Mouse (Mus musculus): Measurements from ENCODE around the gene Slc5a4b. TPM values are rescaled to one million over a fixed set of nuclear protein-coding genes. Genes with fewer than 3 reads are reported as not detected.

Slc5a4b gene
- polyA plus RNA-seq (2015; fragmentation: Nextera tagmentation; extraction: Ambion mirVana): not detected in 2 replicates

GRCm38 (mm10) chr10:76110861-76111260 is at the start of gene Slc5a4b:
Gene Slc5a4b, minus strand, starts transcription at chr10:76110961.

GRCm38 (mm10) chr10:76147278-76147677 is 36.5 kb upstream of the Slc5a4b start, which contains the start of gene Slc5a4a:
Gene Slc5a4a, plus strand, starts transcription at chr10:76147451.

GRCm38 (mm10) chr10:76032402-76033118 is 78.2 kb downstream of the Slc5a4b start, which contains the start of gene Zfp280b:
Gene Zfp280b, plus strand, starts transcription at chr10:76032650.

Other genes with a start within 250 kb of the Slc5a4b start
- 0.67 and 1.0 TPM in 2 replicates for gene Derl3, start 217.5 kb downstream of the Slc5a4b start, polyA plus RNA-seq (2015; fragmentation: Nextera tagmentation; extraction: Ambion mirVana)
- 64.1 and 66.6 TPM in 2 replicates for gene Smarcb1, start 189.3 kb downstream of the Slc5a4b start, polyA plus RNA-seq (2015; fragmentation: Nextera tagmentation; extraction: Ambion mirVana)
- 83.0 and 91.7 TPM in 2 replicates for gene Chchd10, start 177.8 kb downstream of the Slc5a4b start, polyA plus RNA-seq (2015; fragmentation: Nextera tagmentation; extraction: Ambion mirVana)
- 9.6 and 12.3 TPM in 2 replicates for gene Mmp11, start 174.5 kb downstream of the Slc5a4b start, polyA plus RNA-seq (2015; fragmentation: Nextera tagmentation; extraction: Ambion mirVana)
- gene Gm867, start 170.3 kb downstream of the Slc5a4b start, polyA plus RNA-seq (2015; fragmentation: Nextera tagmentation; extraction: Ambion mirVana): 15.8 and 17.8 TPM in 2 replicates
- 41.2 and 56.8 TPM in 2 replicates for gene Vpreb3, start 167.9 kb downstream of the Slc5a4b start, polyA plus RNA-seq (2015; fragmentation: Nextera tagmentation; extraction: Ambion mirVana)
- not detected in 2 replicates for gene Gm5134, start 156.4 kb downstream of the Slc5a4b start, polyA plus RNA-seq (2015; fragmentation: Nextera tagmentation; extraction: Ambion mirVana)
- gene Zfp280b, start 78.3 kb downstream of the Slc5a4b start, polyA plus RNA-seq (2015; fragmentation: Nextera tagmentation; extraction: Ambion mirVana): 4.9 and 5.5 TPM in 2 replicates
- gene Slc5a4a, start 36.5 kb upstream of the Slc5a4b start, polyA plus RNA-seq (2015; fragmentation: Nextera tagmentation; extraction: Ambion mirVana): not detected in 2 replicates
- 7.5 and 9.9 TPM in 2 replicates for gene Prmt2, start 126.9 kb upstream of the Slc5a4b start, polyA plus RNA-seq (2015; fragmentation: Nextera tagmentation; extraction: Ambion mirVana)
- gene S100b, start 142.9 kb upstream of the Slc5a4b start, polyA plus RNA-seq (2015; fragmentation: Nextera tagmentation; extraction: Ambion mirVana): 0.22 and 0.24 TPM in 2 replicates
- 2.1 and 2.7 TPM in 2 replicates for gene Dip2a, start 234.3 kb upstream of the Slc5a4b start, polyA plus RNA-seq (2015; fragmentation: Nextera tagmentation; extraction: Ambion mirVana)

Data from spleen, postnatal 0 days (tissue).